8 mouse cellular contexts compared by ENCODE assay signal in the genomic region with DNA sequence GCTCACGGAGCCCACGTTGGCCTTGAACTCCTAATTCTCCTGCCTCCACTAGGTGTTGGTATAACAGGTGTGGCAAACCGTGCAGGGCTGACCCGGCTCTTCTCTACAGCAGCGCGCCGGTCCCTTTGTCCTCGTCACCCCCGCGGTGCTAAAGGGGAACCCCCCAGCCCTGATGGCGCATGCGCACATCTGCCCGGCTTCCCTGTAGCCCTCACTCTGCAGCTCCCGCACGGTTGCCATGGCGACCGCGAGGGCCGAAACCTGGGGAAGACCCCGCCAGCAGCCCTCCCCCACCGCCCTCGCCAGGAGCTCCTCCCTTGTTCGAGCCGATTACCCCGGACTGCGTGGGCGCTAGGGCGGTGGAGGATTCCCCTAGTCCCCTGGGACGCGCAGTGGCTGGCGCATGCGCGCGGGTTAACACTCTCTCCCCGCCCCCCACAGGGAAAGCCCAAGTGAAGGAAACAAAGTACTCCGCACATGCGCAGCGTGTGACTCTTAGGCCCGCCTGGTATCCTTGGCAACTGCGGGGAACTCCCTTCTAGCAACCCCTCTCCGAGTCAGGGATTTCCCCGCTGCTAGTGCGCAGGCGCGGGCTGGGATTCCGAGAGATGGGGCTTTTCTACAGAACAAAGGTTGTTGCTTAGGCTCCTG. TPM values are rescaled to one million over a fixed set of nuclear protein-coding genes. Genes with fewer than 3 reads are reported as not detected.
DNase-seq lines count a peak whose midpoint lies in the region; ATAC-seq and TF ChIP-seq lines count a peak whose summit lies in the region.

No protein-coding gene starts in this region.

- H3K36me3 ChIP-seq in heart, embryonic 10.5 days, result peaks cover 9% of the 10 kb centered on the region
- peaks cover 9% of the 10 kb centered on the region; the same call in 1 of the 2 replicates for H3K36me3 ChIP-seq in kidney, embryonic 15.5 days

- TF ChIP-seq CTCF in bone marrow macrophage, adult 2 months (IDR thresholded peaks at IDR 0.05; ENCODE audit: low read depth, low read length), result no peak
- TF ChIP-seq CTCF in embryonic fibroblast, embryonic 13.5 days (IDR thresholded peaks at IDR 0.05; ENCODE audit: borderline replicate concordance, insufficient read depth, low read length), result no peak

- peaks cover 12% of the 10 kb centered on the region for H3K4me1 ChIP-seq in bone marrow macrophage, adult 2 months (ENCODE audit: control insufficient read depth, insufficient read depth, low read length)
- no peaks in the 10 kb centered on the region for H3K4me1 ChIP-seq in embryonic fibroblast, embryonic 13.5 days (ENCODE audit: control insufficient read depth, insufficient read depth, low read length)
- H3K4me1 ChIP-seq in heart, embryonic 10.5 days, result peaks cover 73% of the 10 kb centered on the region
- H3K4me1 ChIP-seq in kidney, embryonic 15.5 days, result peaks cover 74% of the 10 kb centered on the region

- H3K9ac ChIP-seq in kidney, embryonic 15.5 days, result peak overlapping the region; percentile 47

- peaks cover 45% of the 10 kb centered on the region for H3K27me3 ChIP-seq in heart, embryonic 10.5 days (ENCODE audit: insufficient read depth, poor library complexity, severe bottlenecking)
- H3K27me3 ChIP-seq in kidney, embryonic 15.5 days, result peaks cover 38% of the 10 kb centered on the region

- peak overlapping the region; percentile 26; the same call in 1 of the 2 replicates for H3K27ac ChIP-seq in bone marrow macrophage, adult 2 months (ENCODE audit: insufficient read depth, low read depth, low read length)
- no peak overlapping the region for H3K27ac ChIP-seq in embryonic fibroblast, embryonic 13.5 days (ENCODE audit: insufficient read depth, low read length)
- peak overlapping the region; percentile 90 for H3K27ac ChIP-seq in heart, embryonic 10.5 days
- peak overlapping the region; percentile 84 for H3K27ac ChIP-seq in kidney, embryonic 15.5 days

- peak; percentile 86 for ATAC-seq in kidney, embryonic 15.5 days (replicated peaks; ENCODE audit: low FRiP score)
- peak; percentile 78 for ATAC-seq in monocyte, adult 5-6 weeks (replicated peaks; ENCODE audit: insufficient number of reproducible peaks, low FRiP score, low TSS enrichment, poor library complexity, severe bottlenecking)

- no peaks in the 10 kb centered on the region for H3K9me3 ChIP-seq in heart, embryonic 10.5 days
- H3K9me3 ChIP-seq in kidney, embryonic 15.5 days (replicated peaks), result no peaks in the 10 kb centered on the region

- TF ChIP-seq POLR2A in bone marrow macrophage, adult 2 months (IDR thresholded peaks at IDR 0.05; ENCODE audit: borderline replicate concordance, low read depth, low read length), result no peak
- peak; percentile 51 for TF ChIP-seq POLR2A in embryonic fibroblast, embryonic 13.5 days (IDR thresholded peaks at IDR 0.05; ENCODE audit: low read depth, low read length)

- WGBS in heart, embryonic 10.5 days, result under 1% methylated on average over 46 of the region's 46 CpGs
- 0% methylated on average over 46 of the region's 46 CpGs for WGBS in kidney, embryonic 15.5 days

- H3K4me3 ChIP-seq in bone marrow macrophage, adult 2 months (ENCODE audit: insufficient read depth, low read length), result peak overlapping the region; percentile 61
- peak overlapping the region; percentile 36 for H3K4me3 ChIP-seq in embryonic fibroblast, embryonic 13.5 days (ENCODE audit: insufficient read depth, low read length)
- H3K4me3 ChIP-seq in heart, embryonic 10.5 days, result peak overlapping the region; percentile 65
- peak overlapping the region; percentile 63 for H3K4me3 ChIP-seq in kidney, embryonic 15.5 days (replicated peaks)

- H3K4me2 ChIP-seq in kidney, embryonic 15.5 days, result peak overlapping the region; percentile 90

- DNase-seq in A20 (ENCODE audit: low read depth, low spot score), result peak; percentile 100
- peak; percentile 99 for DNase-seq in heart, embryonic 10.5 days (ENCODE audit: low spot score)
- peak; percentile 98 for DNase-seq in liver
- DNase-seq in spleen, postnatal 4 days (ENCODE audit: low spot score in 2 of 2), result peak; percentile 97 to 98

RNA-seq across cellular contexts. Expression of gene Kcnn1, which starts 2.4 kb away (rescaled TPM):
- 0.99 and 1.8 TPM in 2 replicates for polyA plus RNA-seq in bone marrow macrophage, adult 2 months (2012; ENCODE audit: insufficient read depth, insufficient read length, missing spikeins)
- polyA plus RNA-seq in embryonic fibroblast, embryonic 13.5 days (2011; ENCODE audit: insufficient read length, low read depth, missing spikeins), result 1.7 and 2.7 TPM in 2 replicates
- polyA plus RNA-seq in heart, embryonic 10.5 days (2016; fragmentation: Nextera tagmentation; extraction: Ambion mirVana), result 1.1 and 1.6 TPM in 2 replicates
- 2.6 and 2.9 TPM in 2 replicates for polyA plus RNA-seq in kidney, embryonic 15.5 days (2015; fragmentation: Nextera tagmentation; extraction: Ambion mirVana)
- total RNA-seq in monocyte, adult 5-6 weeks (2017), result not detected in 3 replicates

RNA-seq across cellular contexts. Expression of gene Ccdc124, which starts 8.3 kb away (rescaled TPM):
- 35.6 and 39.9 TPM in 2 replicates for polyA plus RNA-seq in bone marrow macrophage, adult 2 months (2012; ENCODE audit: insufficient read depth, insufficient read length, missing spikeins)
- 31.1 and 32.3 TPM in 2 replicates for polyA plus RNA-seq in embryonic fibroblast, embryonic 13.5 days (2011; ENCODE audit: insufficient read length, low read depth, missing spikeins)
- 120 and 143 TPM in 2 replicates for polyA plus RNA-seq in heart, embryonic 10.5 days (2016; fragmentation: Nextera tagmentation; extraction: Ambion mirVana)
- 115 and 123 TPM in 2 replicates for polyA plus RNA-seq in kidney, embryonic 15.5 days (2015; fragmentation: Nextera tagmentation; extraction: Ambion mirVana)
- total RNA-seq in monocyte, adult 5-6 weeks (2017), result 32.1 to 34.0 TPM (median 32.6 TPM) in 3 replicates

RNA-seq across cellular contexts. Expression of gene Arrdc2, which starts 26.0 kb away (rescaled TPM):
- polyA plus RNA-seq in bone marrow macrophage, adult 2 months (2012; ENCODE audit: insufficient read depth, insufficient read length, missing spikeins), result 27.8 and 29.7 TPM in 2 replicates
- polyA plus RNA-seq in embryonic fibroblast, embryonic 13.5 days (2011; ENCODE audit: insufficient read length, low read depth, missing spikeins), result 4.4 and 4.5 TPM in 2 replicates
- polyA plus RNA-seq in heart, embryonic 10.5 days (2016; fragmentation: Nextera tagmentation; extraction: Ambion mirVana), result 3.7 and 3.8 TPM in 2 replicates
- polyA plus RNA-seq in kidney, embryonic 15.5 days (2015; fragmentation: Nextera tagmentation; extraction: Ambion mirVana), result 5.0 and 6.5 TPM in 2 replicates
- 24.6 to 27.9 TPM (median 26.7 TPM) in 3 replicates for total RNA-seq in monocyte, adult 5-6 weeks (2017)

RNA-seq across cellular contexts. Expression of gene Slc5a5, which starts 27.1 kb away (rescaled TPM):
- polyA plus RNA-seq in bone marrow macrophage, adult 2 months (2012; ENCODE audit: insufficient read depth, insufficient read length, missing spikeins), result not detected in 2 replicates
- polyA plus RNA-seq in embryonic fibroblast, embryonic 13.5 days (2011; ENCODE audit: insufficient read length, low read depth, missing spikeins), result 0.28 and 0.30 TPM in 2 replicates
- polyA plus RNA-seq in heart, embryonic 10.5 days (2016; fragmentation: Nextera tagmentation; extraction: Ambion mirVana), result 0.07 and 0.29 TPM in 2 replicates
- 0.06 and 0.25 TPM in 2 replicates for polyA plus RNA-seq in kidney, embryonic 15.5 days (2015; fragmentation: Nextera tagmentation; extraction: Ambion mirVana)
- not detected in 3 replicates for total RNA-seq in monocyte, adult 5-6 weeks (2017)

RNA-seq across cellular contexts. Expression of gene Rpl18a, which starts 31.7 kb away (rescaled TPM):
- 1,719 and 1,824 TPM in 2 replicates for polyA plus RNA-seq in bone marrow macrophage, adult 2 months (2012; ENCODE audit: insufficient read depth, insufficient read length, missing spikeins)
- 1,792 and 1,906 TPM in 2 replicates for polyA plus RNA-seq in embryonic fibroblast, embryonic 13.5 days (2011; ENCODE audit: insufficient read length, low read depth, missing spikeins)
- 2,378 and 2,634 TPM in 2 replicates for polyA plus RNA-seq in heart, embryonic 10.5 days (2016; fragmentation: Nextera tagmentation; extraction: Ambion mirVana)
- 4,326 and 4,329 TPM in 2 replicates for polyA plus RNA-seq in kidney, embryonic 15.5 days (2015; fragmentation: Nextera tagmentation; extraction: Ambion mirVana)
- 1,371 to 1,607 TPM (median 1,447 TPM) in 3 replicates for total RNA-seq in monocyte, adult 5-6 weeks (2017)
